Comparison of ENCODE assay signal across 8 mouse cellular contexts in genomic region chr5:96997310-96997801, GRCm38 (mm10). TPM values are rescaled to one million over a fixed set of nuclear protein-coding genes. Genes with fewer than 3 reads are reported as not detected.
DNase-seq lines count a peak whose midpoint lies in the region; ATAC-seq and TF ChIP-seq lines count a peak whose summit lies in the region.

TSS of gene Bmp2k (plus strand) at chr5:96997689.

- DNase-seq in ES-CJ7 (ENCODE audit: low read depth, low spot score): peak; percentile 68
- peak; percentile 94 for DNase-seq in forebrain, embryonic 14.5 days (ENCODE audit: low spot score)
- peak; percentile 93 for DNase-seq in heart, postnatal 10 days
- DNase-seq in layer of hippocampus, adult 11-12 months (ENCODE audit: low spot score): peak; percentile 91
- DNase-seq in liver, postnatal 0 days: peak; percentile 96
- peak; percentile 67 for DNase-seq in telencephalon, adult 2 months (ENCODE audit: low read depth, low spot score)

- peak within 1 kb of the TSS; percentile 83 for H3K9ac ChIP-seq in forebrain, embryonic 14.5 days (ENCODE audit: low read length)
- peak within 1 kb of the TSS; percentile 88 for H3K9ac ChIP-seq in liver, postnatal 0 days (replicated peaks)
- peak within 1 kb of the TSS; percentile 85 for H3K9ac ChIP-seq in neural tube, embryonic 13.5 days

- H3K27me3 ChIP-seq in forebrain, embryonic 14.5 days (replicated peaks; ENCODE audit: control insufficient read depth, insufficient read depth, low read length): no peaks in the 10 kb centered on the region
- H3K27me3 ChIP-seq in liver, postnatal 0 days (ENCODE audit: insufficient read depth, low read length): no peaks in the 10 kb centered on the region
- H3K27me3 ChIP-seq in neural tube, embryonic 13.5 days: no peaks in the 10 kb centered on the region

- no peaks in the 10 kb centered on the region for H3K36me3 ChIP-seq in forebrain, embryonic 14.5 days (ENCODE audit: control insufficient read depth, insufficient read depth, low read length)
- H3K36me3 ChIP-seq in liver, postnatal 0 days (replicated peaks; ENCODE audit: insufficient read depth, low read length): peaks cover 9% of the 10 kb centered on the region; the same call in 1 of the 2 replicates
- no peaks in the 10 kb centered on the region for H3K36me3 ChIP-seq in neural tube, embryonic 13.5 days

- peaks cover 10% of the 10 kb centered on the region; the same call in 1 of the 2 replicates for H3K4me1 ChIP-seq in forebrain, embryonic 14.5 days (ENCODE audit: control insufficient read depth, insufficient read depth, low read length)
- peaks cover 42% of the 10 kb centered on the region for H3K4me1 ChIP-seq in liver, postnatal 0 days (ENCODE audit: insufficient read depth)
- H3K4me1 ChIP-seq in neural tube, embryonic 13.5 days (replicated peaks): peaks cover 37% of the 10 kb centered on the region

- peak within 1 kb of the TSS; percentile 89 for H3K4me2 ChIP-seq in forebrain, embryonic 14.5 days (ENCODE audit: low read length)
- H3K4me2 ChIP-seq in liver, postnatal 0 days (ENCODE audit: low read depth, low read length): peak within 1 kb of the TSS; percentile 93
- H3K4me2 ChIP-seq in neural tube, embryonic 13.5 days: peak within 1 kb of the TSS; percentile 68

- TF ChIP-seq CTCF in liver, postnatal 0 days (IDR thresholded peaks at IDR 0.05; ENCODE audit: low read depth): peak; percentile 23; the same call in 1 of the 2 replicates

- peak within 1 kb of the TSS; percentile 73 for H3K4me3 ChIP-seq in forebrain, embryonic 14.5 days (ENCODE audit: low read depth, low read length)
- H3K4me3 ChIP-seq in liver, postnatal 0 days (ENCODE audit: low read depth, low read length): peak within 1 kb of the TSS; percentile 84
- peak within 1 kb of the TSS; percentile 74 for H3K4me3 ChIP-seq in neural tube, embryonic 13.5 days

- TF ChIP-seq EP300 in liver, postnatal 0 days (IDR thresholded peaks at IDR 0.05; ENCODE audit: low read depth): no peak

- H3K27ac ChIP-seq in forebrain, embryonic 14.5 days (ENCODE audit: low read depth, low read length): peak within 1 kb of the TSS; percentile 89
- peak within 1 kb of the TSS; percentile 99 for H3K27ac ChIP-seq in liver, postnatal 0 days (ENCODE audit: low read depth)
- peak within 1 kb of the TSS; percentile 92 for H3K27ac ChIP-seq in neural tube, embryonic 13.5 days (replicated peaks)

- peak; percentile 83 for ATAC-seq in cerebellum, adult (ENCODE audit: insufficient number of reproducible peaks, low FRiP score, low TSS enrichment)
- peak; percentile 97 for ATAC-seq in forebrain, embryonic 14.5 days
- peak; percentile 93 for ATAC-seq in liver, postnatal 0 days
- peak; percentile 97 for ATAC-seq in neural tube, embryonic 13.5 days (ENCODE audit: low read depth)

- under 1% methylated on average over 43 of the region's 78 CpGs for WGBS in forebrain, embryonic 14.5 days
- WGBS in liver, postnatal 0 days (ENCODE audit: insufficient replicate concordance): 2% methylated on average over 30 of the region's 78 CpGs
- WGBS in neural tube, embryonic 13.5 days: 1% methylated on average over 58 of the region's 78 CpGs

- intact Hi-C loops in heart, postnatal 10 days (cut with DNase I): loop anchor here (2.0 to 5.0 kb wide), 2 partner anchors 50 to 85 kb away; no protein-coding TSS in a partner anchor

- H3K9me3 ChIP-seq in forebrain, embryonic 14.5 days (replicated peaks; ENCODE audit: control insufficient read depth, low read length): no peaks in the 10 kb centered on the region
- no peaks in the 10 kb centered on the region for H3K9me3 ChIP-seq in liver, postnatal 0 days (ENCODE audit: low read length)
- no peaks in the 10 kb centered on the region for H3K9me3 ChIP-seq in neural tube, embryonic 13.5 days

RNA-seq across cellular contexts. Expression of gene Bmp2k, which starts in this region (rescaled TPM):
- polyA plus RNA-seq in forebrain, embryonic 14.5 days (2014; fragmentation: Nextera tagmentation; extraction: Ambion mirVana): 7.1 and 8.1 TPM in 2 replicates
- 10 to 100 TPM; 16.2 to 16.6 TPM for total RNA-seq in heart, postnatal 10 days (2021)
- polyA plus RNA-seq in liver, postnatal 0 days (2015; fragmentation: Nextera tagmentation; extraction: Ambion mirVana): 13.6 and 15.2 TPM in 2 replicates
- polyA plus RNA-seq in neural tube, embryonic 13.5 days (2015; fragmentation: Nextera tagmentation; extraction: Ambion mirVana): 9.2 and 9.9 TPM in 2 replicates

Comparison
In these comparisons a context has a peak if more than half of its experiments do, and no peak if none do; other contexts are left out.
1. Peak in every context shown above with its lines: DNase-seq, ATAC-seq, H3K4me3 ChIP-seq and H3K27ac ChIP-seq.